Mouse (Mus musculus) left cerebral cortex, postnatal 14 days (tissue): ENCODE measurements around the gene Atp4b. TPM values are rescaled to one million over a fixed set of nuclear protein-coding genes. Genes with fewer than 3 reads are reported as not detected.
"Not testable (repeated sequence)": the region's sequence is repeated elsewhere in the genome, so short reads cannot be mapped to it uniquely, and the experiment has no call there.

Source experiments
- DNase-seq, 2 experiments: peaks; one replicate each; pipeline ENCODE4 v3.0.0; 2021 to 2022; ENCODE audit warnings: low spot score in 2 of 2, mixed read lengths in 1 of 2
- intact Hi-C: fragments of 180-260 bp; cut with DNase I; formaldehyde crosslinking; loops from one replicate; pipeline ENCODE4 v1.15.1; 2025
- total RNA-seq, 2 experiments: library from RNA; stranded (reverse); gene quantifications; 2 replicates each; pipeline ENCODE4 v1.2.3; 2021

Atp4b gene
- total RNA-seq, 2 experiments from 2014 or later, result not detected

DNA sequence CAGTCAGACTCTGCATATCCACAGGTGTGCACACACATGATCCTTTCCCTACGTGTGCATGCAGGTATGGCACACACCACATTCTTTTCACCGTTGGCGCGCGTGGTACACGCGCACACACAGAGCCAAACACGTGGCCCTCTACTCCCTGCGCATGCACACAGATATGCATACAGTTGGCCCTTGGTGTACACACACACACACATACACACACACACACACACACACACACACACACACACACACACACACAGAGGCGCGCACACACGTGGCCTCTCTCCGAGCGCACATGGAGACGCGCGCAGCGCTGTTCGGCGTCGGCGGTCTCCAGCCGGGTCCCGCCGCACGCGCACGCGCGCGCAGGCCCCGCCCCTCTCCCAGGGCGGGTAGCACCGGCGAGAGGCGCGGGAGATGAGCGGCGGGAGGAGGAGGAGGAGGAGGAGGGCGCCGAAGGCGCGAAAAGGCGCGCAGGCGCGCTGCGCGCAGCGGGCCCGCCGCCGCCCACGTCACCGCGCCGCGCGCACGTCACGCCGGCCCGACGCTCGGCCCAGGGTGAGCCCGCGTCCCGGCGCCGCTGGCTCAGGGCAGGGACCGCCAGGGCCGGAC is 58.3 kb downstream of the Atp4b start, which contains the start of gene Tfdp1:
Gene Tfdp1, plus strand, starts transcription at position 497 of the 606 bp plus-strand sequence.
- DNase-seq, result peak; percentile 81 to 89
- intact Hi-C loops, result no loop called here

DNA sequence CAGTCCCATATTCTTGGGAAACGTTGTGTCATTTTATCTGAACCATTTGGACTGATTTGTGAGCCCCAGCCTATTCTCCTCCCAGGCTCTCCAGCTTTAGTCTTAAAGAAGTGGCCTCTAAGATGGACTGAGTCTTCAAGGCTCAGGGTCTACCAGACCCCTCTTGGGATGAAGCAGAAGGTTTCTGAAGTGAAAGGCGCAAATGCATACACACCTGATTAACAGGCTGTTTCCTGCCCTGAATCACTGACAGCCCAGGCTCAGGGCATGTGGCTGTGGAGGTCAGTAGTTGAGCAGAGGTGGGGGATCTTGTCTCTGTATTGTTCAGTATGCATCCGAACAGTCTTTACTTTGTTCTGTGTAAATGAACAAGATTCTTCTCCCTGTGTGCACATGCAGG is 58.9 kb downstream of the Atp4b start:
- no peak for DNase-seq
- intact Hi-C loops, result no loop called here

DNA sequence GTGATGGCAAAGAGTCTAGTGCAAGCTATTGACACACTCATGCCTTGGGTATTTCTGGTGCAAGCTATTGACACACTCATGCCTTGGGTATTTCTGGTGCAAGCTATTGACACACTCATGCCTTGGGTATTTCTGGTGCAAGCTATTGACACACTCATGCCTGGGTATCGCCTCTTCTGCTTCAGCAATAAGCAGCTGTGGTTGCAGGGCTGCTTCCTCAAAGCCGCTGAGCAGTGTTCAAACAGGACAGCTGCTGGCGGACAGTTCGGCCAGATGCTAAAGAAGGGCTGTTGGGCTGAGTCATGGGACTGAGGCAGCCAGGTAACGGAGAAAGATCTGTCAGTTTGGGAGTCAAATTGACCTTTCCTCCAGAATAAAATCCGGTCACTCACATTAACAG is 59.4 kb downstream of the Atp4b start:
- DNase-seq, intact Hi-C loops: not testable (repeated sequence)

Other genes starting within 250 kb of the Atp4b start
- gene Lamp1, start 237.7 kb downstream of the Atp4b start, total RNA-seq, result 100 to 1,000 TPM; 307 to 320 TPM
- 1 to 10 TPM; 4.8 to 6.6 TPM for gene Grtp1, start 196.2 kb downstream of the Atp4b start, total RNA-seq
- 1 to 10 TPM; 1.3 to 2.8 TPM for gene Adprhl1, start 142.7 kb downstream of the Atp4b start, total RNA-seq
- 10 to 100 TPM; 27.7 to 31.2 TPM for gene Dcun1d2, start 108.7 kb downstream of the Atp4b start, total RNA-seq
- 10 to 100 TPM; 46.9 to 53.1 TPM for gene Tmco3, start 108.6 kb downstream of the Atp4b start, total RNA-seq
- 10 to 100 TPM; 59.4 to 65.9 TPM for gene Tfdp1, start 58.1 kb downstream of the Atp4b start, total RNA-seq
- gene Grk1, start 8.3 kb upstream of the Atp4b start, total RNA-seq, result not detected
- gene Tmem255b, start 38.4 kb upstream of the Atp4b start, total RNA-seq, result 1 to 10 TPM; 4.9 to 8.2 TPM
- 100 to 1,000 TPM; 115 to 126 TPM for gene Gas6, start 97.7 kb upstream of the Atp4b start, total RNA-seq
- gene 1700029H14Rik, start 165.6 kb upstream of the Atp4b start, total RNA-seq, result not detected